Mouse (Mus musculus) brain, embryonic 14.5 days (tissue): ENCODE measurements at regions not wholly inside any gene's neighbourhood (a gene's known extent, or its start where the extent isn't known, plus 50 kb on each side); places are given as distances from the start of the nearest gene placed in this dataset.

Source experiments
- CTCF ChIP-seq: fragments of 200-500 bp; IDR thresholded peaks from 2 replicates; pipeline ENCODE4 v1.5.1; 2012; ENCODE audit warnings: inconsistent platforms, mild to moderate bottlenecking, moderate library complexity, borderline replicate concordance; ENCODE audit not compliant: insufficient read depth, insufficient read length; ENCODE audit errors: extremely low read depth
- POLR2A ChIP-seq: fragments of 200-500 bp; IDR thresholded peaks from 2 replicates; pipeline ENCODE4 v1.6.1; 2012; ENCODE audit warnings: mild to moderate bottlenecking, inconsistent platforms, borderline replicate concordance; ENCODE audit not compliant: poor library complexity, insufficient read depth, insufficient read length, severe bottlenecking; ENCODE audit errors: extremely low read depth

DNA sequence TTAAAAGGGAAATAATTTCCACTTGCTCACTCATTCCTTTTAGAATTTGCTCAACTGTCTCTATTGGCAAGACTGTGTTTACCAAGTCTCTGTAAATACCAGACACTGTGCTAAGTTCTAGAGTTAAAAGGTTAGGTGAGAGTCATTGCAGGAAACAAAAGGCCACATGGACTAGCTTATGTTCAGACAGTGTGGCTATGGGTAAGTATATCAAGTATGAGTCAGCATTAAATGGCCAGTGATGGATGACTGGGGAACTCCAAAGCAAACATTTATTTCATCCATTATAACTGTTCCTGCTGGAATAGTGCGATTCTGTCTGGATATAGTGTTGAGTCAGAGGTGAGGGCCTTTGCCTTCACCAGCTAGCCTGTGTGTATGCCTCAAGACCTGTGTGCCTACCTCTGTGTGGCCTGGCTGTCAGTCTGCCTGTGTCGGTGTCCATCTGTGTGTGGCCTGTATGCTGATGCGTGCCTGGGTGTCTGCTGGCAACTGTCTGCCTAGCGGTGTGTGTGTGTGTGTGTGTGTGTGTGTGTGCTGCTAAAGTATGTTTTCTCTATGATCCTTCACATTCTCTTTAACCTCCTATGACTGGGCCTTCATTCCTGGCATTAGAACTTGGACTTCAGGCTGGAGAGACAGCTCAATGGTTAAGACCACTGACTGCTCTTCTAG is 77.6 kb upstream of the Eef1e1 start:
- TF ChIP-seq CTCF: no peak
- TF ChIP-seq POLR2A: no peak
